Mouse (Mus musculus) midbrain, embryonic 16.5 days (tissue): ENCODE results near the gene Ghrl. TPM values are rescaled to one million over a fixed set of nuclear protein-coding genes. Genes with fewer than 3 reads are reported as not detected.

Source experiments
- ATAC-seq: fragments of 200-750 bp; cut with Nextera tagmentation; 2 replicates; pipeline ENCODE4 v1.8.0; 2017; ENCODE audit warnings: moderate TSS enrichment
- H3K27ac ChIP-seq: fragments of 300-500 bp; sonication (generic); 2 replicates; pipeline ENCODE4 v1.5.1; 2014; ENCODE audit warnings: mild to moderate bottlenecking, low read length, mixed read lengths
- H3K27me3 ChIP-seq: fragments of 300-500 bp; sonication (generic); 2 replicates; pipeline ENCODE4 v1.6.1; 2014; ENCODE audit warnings: low read depth, low read length, mixed read lengths; ENCODE audit not compliant: control insufficient read depth, insufficient read depth
- H3K36me3 ChIP-seq: fragments of 300-500 bp; sonication (generic); 2 replicates; pipeline ENCODE4 v1.6.1; 2014; ENCODE audit warnings: mild to moderate bottlenecking, low read length, moderate library complexity, mixed read lengths; ENCODE audit not compliant: control insufficient read depth, insufficient read depth
- H3K4me1 ChIP-seq: fragments of 300-500 bp; sonication (generic); 2 replicates; pipeline ENCODE4 v1.6.1; 2014; ENCODE audit warnings: mild to moderate bottlenecking, low read length, mixed read lengths; ENCODE audit not compliant: control insufficient read depth, insufficient read depth
- H3K4me2 ChIP-seq: fragments of 300-500 bp; sonication (generic); 2 replicates; pipeline ENCODE4 v1.6.1; 2014; ENCODE audit warnings: mild to moderate bottlenecking, low read length, mixed read lengths
- H3K4me3 ChIP-seq: fragments of 300-500 bp; sonication (generic); 2 replicates; pipeline ENCODE4 v1.5.1; 2014; ENCODE audit warnings: low read depth, mild to moderate bottlenecking, low read length, moderate library complexity, mixed read lengths
- H3K9ac ChIP-seq: fragments of 300-500 bp; sonication (generic); 2 replicates; pipeline ENCODE4 v1.6.1; 2014; ENCODE audit warnings: low read depth, low read length, mixed read lengths
- H3K9me3 ChIP-seq: fragments of 300-500 bp; sonication (generic); replicated peaks from 2 replicates; pipeline ENCODE4 v1.6.1; 2014; ENCODE audit warnings: mild to moderate bottlenecking, low read length, mixed read lengths; ENCODE audit not compliant: control insufficient read depth, poor library complexity, severe bottlenecking
- WGBS: fragments of 180-500 bp; shearing (Covaris S2); extraction: QIAGEN DNeasy Blood & Tissue Kit; methylation state at CpG from one replicate; pipeline ENCODE4 v1.1.7; 2014; 5-methylcytosine and 5-hydroxymethylcytosine counted together
- polyA plus RNA-seq: library from polyadenylated mRNA; unstranded; fragments of >200 nt; fragmentation: Nextera tagmentation; extraction: Ambion mirVana; gene quantifications from 2 replicates; pipeline ENCODE4 v1.2.1, GENCODE M21; 2015

Gene Ghrl
- polyA plus RNA-seq, 1 experiment from 2014 or later: 1.2 TPM

GRCm38 (mm10) chr6:113741425-113741824 lies 21.7 kb upstream of the Ghrl start:
- H3K4me1 ChIP-seq: peaks cover 12% of the 10 kb centered on the region
- no peaks in the 10 kb centered on the region for H3K9me3 ChIP-seq
- no peak for ATAC-seq
- no peak overlapping the region for H3K4me2 ChIP-seq
- H3K9ac ChIP-seq: no peak overlapping the region
- no peaks in the 10 kb centered on the region for H3K27me3 ChIP-seq
- 72% methylated on average over 2 of the region's 2 CpGs for WGBS
- H3K4me3 ChIP-seq: no peak overlapping the region
- H3K27ac ChIP-seq: no peak overlapping the region
- H3K36me3 ChIP-seq: no peaks in the 10 kb centered on the region; the same call in 1 of the 2 replicates

GRCm38 (mm10) chr6:113740236-113741217 lies 20.8 kb upstream of the Ghrl start, which contains the start of gene Sec13:
Gene Sec13 (minus strand): TSS chr6:113740743.
- Histone ChIP-seq H3K4me2 (peak within 1 kb of the TSS; percentile 91), H3K4me3 (peak within 1 kb of the TSS; percentile 89), H3K27ac (peak within 1 kb of the TSS; percentile 75), H3K9ac (peak within 1 kb of the TSS; percentile 84), H3K27me3 (no peaks in the 10 kb centered on the region), H3K36me3 (peaks cover 7% of the 10 kb centered on the region), H3K4me1 (peaks cover 12% of the 10 kb centered on the region), H3K9me3 (no peaks in the 10 kb centered on the region)
- 3% methylated on average over 41 of the region's 41 CpGs for WGBS
- ATAC-seq: peak; percentile 90

GRCm38 (mm10) chr6:113737318-113738046 lies 17.8 kb upstream of the Ghrl start:
- H3K4me3 ChIP-seq: no peak overlapping the region
- no peak overlapping the region for H3K27ac ChIP-seq
- no peaks in the 10 kb centered on the region for H3K9me3 ChIP-seq
- H3K9ac ChIP-seq: no peak overlapping the region
- H3K36me3 ChIP-seq: peaks cover 19% of the 10 kb centered on the region
- WGBS: 90% methylated on average over 9 of the region's 9 CpGs
- H3K27me3 ChIP-seq: no peaks in the 10 kb centered on the region
- peaks cover 12% of the 10 kb centered on the region for H3K4me1 ChIP-seq
- no peak for ATAC-seq
- no peak overlapping the region for H3K4me2 ChIP-seq

GRCm38 (mm10) chr6:113731296-113731695 lies 11.6 kb upstream of the Ghrl start:
- no peak overlapping the region for H3K4me2 ChIP-seq
- H3K4me1 ChIP-seq: no peaks in the 10 kb centered on the region
- no peak overlapping the region for H3K4me3 ChIP-seq
- 96% methylated on average over 3 of the region's 3 CpGs for WGBS
- peaks cover 53% of the 10 kb centered on the region for H3K36me3 ChIP-seq
- no peak overlapping the region for H3K9ac ChIP-seq
- no peak overlapping the region for H3K27ac ChIP-seq
- no peaks in the 10 kb centered on the region for H3K9me3 ChIP-seq
- ATAC-seq: no peak
- H3K27me3 ChIP-seq: no peaks in the 10 kb centered on the region

- Histone ChIP-seq H3K9ac (no peak overlapping the region), H3K27me3 (no peaks in the 10 kb centered on the region), H3K9me3 (no peaks in the 10 kb centered on the region), H3K27ac (no peak overlapping the region), H3K4me3 (no peak overlapping the region), H3K36me3 (peaks cover 42% of the 10 kb centered on the region), H3K4me1 (no peaks in the 10 kb centered on the region), H3K4me2 (no peak overlapping the region)
- WGBS: 95% methylated on average over 7 of the region's 7 CpGs
- ATAC-seq: no peak
Observed at GRCm38 (mm10) chr6:113728181-113728580, 8.5 kb upstream of the Ghrl start.

GRCm38 (mm10) chr6:113721061-113721460 lies 1.4 kb upstream of the Ghrl start:
- no peak for ATAC-seq
- H3K4me1 ChIP-seq: no peaks in the 10 kb centered on the region
- 95% methylated on average over 4 of the region's 4 CpGs for WGBS
- H3K9ac ChIP-seq: no peak overlapping the region
- no peak overlapping the region for H3K4me2 ChIP-seq
- no peaks in the 10 kb centered on the region for H3K9me3 ChIP-seq
- no peak overlapping the region for H3K4me3 ChIP-seq
- H3K27ac ChIP-seq: no peak overlapping the region
- peaks cover 14% of the 10 kb centered on the region for H3K36me3 ChIP-seq
- H3K27me3 ChIP-seq: no peaks in the 10 kb centered on the region

GRCm38 (mm10) chr6:113717541-113717940 lies 2.1 kb downstream of the Ghrl start:
- no peak for ATAC-seq

GRCm38 (mm10) chr6:113714797-113715196 lies 4.9 kb downstream of the Ghrl start:
- no peak overlapping the region for H3K9ac ChIP-seq
- no peak overlapping the region for H3K4me3 ChIP-seq
- H3K4me1 ChIP-seq: no peaks in the 10 kb centered on the region
- no peak for ATAC-seq
- H3K4me2 ChIP-seq: no peak overlapping the region
- no peaks in the 10 kb centered on the region for H3K27me3 ChIP-seq
- no peaks in the 10 kb centered on the region for H3K9me3 ChIP-seq
- H3K36me3 ChIP-seq: peaks cover 42% of the 10 kb centered on the region
- H3K27ac ChIP-seq: no peak overlapping the region
- WGBS: 90% methylated on average over 1 of the region's 1 CpGs

More at GRCm38 (mm10) chr6:113717541-113717940, 2.1 kb downstream of the Ghrl start:
- WGBS: 90% methylated on average over 3 of the region's 3 CpGs
- Histone ChIP-seq H3K4me1 (no peaks in the 10 kb centered on the region), H3K4me2 (no peak overlapping the region), H3K27ac (no peak overlapping the region), H3K9ac (no peak overlapping the region), H3K36me3 (peaks cover 21% of the 10 kb centered on the region), H3K9me3 (no peaks in the 10 kb centered on the region), H3K27me3 (no peaks in the 10 kb centered on the region), H3K4me3 (no peak overlapping the region)

GRCm38 (mm10) chr6:113714276-113714675 lies 5.4 kb downstream of the Ghrl start:
- 98% methylated on average over 2 of the region's 2 CpGs for WGBS
- H3K4me2 ChIP-seq: no peak overlapping the region
- no peaks in the 10 kb centered on the region for H3K27me3 ChIP-seq
- no peak overlapping the region for H3K27ac ChIP-seq
- no peaks in the 10 kb centered on the region for H3K4me1 ChIP-seq
- no peaks in the 10 kb centered on the region for H3K9me3 ChIP-seq
- no peak for ATAC-seq
- H3K9ac ChIP-seq: no peak overlapping the region
- H3K4me3 ChIP-seq: no peak overlapping the region
- peaks cover 46% of the 10 kb centered on the region for H3K36me3 ChIP-seq
